Mouse (Mus musculus) gonadal fat pad, adult 2 months (tissue): ENCODE measurements around the gene Gm47955. TPM values are rescaled to one million over a fixed set of nuclear protein-coding genes. Genes with fewer than 3 reads are reported as not detected.
"Not testable (repeated sequence)": the region's sequence is repeated elsewhere in the genome, so short reads cannot be mapped to it uniquely, and the experiment has no call there.

Source experiments
- DNase-seq: peaks from one replicate; pipeline ENCODE4 v3.0.0-alpha.2; 2012; ENCODE audit warnings: low read depth
- polyA plus RNA-seq: library from polyadenylated mRNA; depleted of rRNA; stranded (reverse); fragments of >200 nt; gene quantifications from 2 replicates; pipeline ENCODE4 v1.2.3, GENCODE M21; 2012; rRNA removed

Gm47955 gene
- polyA plus RNA-seq, 1 experiment: not detected

DNA sequence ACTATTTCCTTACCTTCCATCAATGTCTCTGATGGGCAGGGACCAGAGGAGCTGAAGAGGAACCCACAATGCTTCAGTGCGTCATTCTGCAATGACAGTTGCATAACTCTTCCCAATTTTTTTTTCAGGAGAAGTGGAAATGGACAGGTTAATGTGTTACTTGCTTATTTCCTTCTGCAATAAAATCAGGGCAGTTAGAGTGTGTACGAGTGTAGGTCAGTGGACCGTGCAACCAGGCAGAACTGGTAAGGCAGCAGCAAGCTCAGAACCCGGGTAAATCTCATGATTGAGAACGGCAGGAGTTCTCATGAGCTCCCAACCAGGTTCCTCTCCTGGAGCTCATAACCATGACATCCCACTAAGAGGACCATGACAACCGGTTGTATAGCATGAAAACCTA lies 32.0 kb downstream of the Gm47955 start:
- no peak for DNase-seq

DNA sequence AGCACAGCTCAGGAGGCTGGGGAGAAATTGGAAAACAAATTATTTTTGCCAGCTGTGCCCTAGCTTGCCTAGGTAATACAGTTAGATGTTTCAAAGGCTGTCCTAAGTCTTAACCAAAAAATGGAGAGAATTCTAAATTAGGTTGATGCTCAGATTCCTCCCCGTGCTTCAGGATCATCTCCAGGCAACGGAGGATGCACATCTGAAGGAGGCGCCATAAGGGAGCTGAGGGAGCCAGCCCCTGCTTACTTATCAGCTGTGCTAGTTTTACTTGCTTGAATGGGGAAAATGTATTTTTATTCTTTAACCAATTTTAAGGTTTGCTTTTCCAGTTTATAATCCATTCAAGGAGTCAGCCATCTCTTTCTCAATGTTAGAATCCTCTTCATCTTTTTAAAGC lies 33.9 kb downstream of the Gm47955 start:
- no peak for DNase-seq

DNA sequence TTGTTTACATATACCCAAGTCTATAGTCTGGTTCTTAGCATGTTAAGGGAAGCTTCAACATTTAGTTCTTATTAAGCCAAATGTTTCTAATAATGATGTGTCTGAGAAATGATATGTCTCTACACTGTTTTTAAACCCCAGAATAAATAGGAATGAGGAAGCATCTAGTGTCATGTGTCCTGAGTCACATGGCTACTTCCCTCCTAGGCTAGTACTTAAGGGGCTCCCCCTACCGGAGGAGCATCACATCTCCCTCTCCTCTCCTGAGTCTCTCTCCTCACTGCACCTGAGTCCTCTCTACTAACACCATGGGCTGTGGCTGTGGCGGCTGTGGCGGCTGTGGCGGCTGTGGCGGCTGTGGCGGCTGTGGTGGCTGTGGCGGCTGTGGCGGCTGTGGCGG lies 40.2 kb downstream of the Gm47955 start, which contains the start of gene Gm47959:
Gm47959 (plus strand) TSS at position 243 of the 400 bp plus-strand sequence.
- not testable (repeated sequence) for DNase-seq

DNA sequence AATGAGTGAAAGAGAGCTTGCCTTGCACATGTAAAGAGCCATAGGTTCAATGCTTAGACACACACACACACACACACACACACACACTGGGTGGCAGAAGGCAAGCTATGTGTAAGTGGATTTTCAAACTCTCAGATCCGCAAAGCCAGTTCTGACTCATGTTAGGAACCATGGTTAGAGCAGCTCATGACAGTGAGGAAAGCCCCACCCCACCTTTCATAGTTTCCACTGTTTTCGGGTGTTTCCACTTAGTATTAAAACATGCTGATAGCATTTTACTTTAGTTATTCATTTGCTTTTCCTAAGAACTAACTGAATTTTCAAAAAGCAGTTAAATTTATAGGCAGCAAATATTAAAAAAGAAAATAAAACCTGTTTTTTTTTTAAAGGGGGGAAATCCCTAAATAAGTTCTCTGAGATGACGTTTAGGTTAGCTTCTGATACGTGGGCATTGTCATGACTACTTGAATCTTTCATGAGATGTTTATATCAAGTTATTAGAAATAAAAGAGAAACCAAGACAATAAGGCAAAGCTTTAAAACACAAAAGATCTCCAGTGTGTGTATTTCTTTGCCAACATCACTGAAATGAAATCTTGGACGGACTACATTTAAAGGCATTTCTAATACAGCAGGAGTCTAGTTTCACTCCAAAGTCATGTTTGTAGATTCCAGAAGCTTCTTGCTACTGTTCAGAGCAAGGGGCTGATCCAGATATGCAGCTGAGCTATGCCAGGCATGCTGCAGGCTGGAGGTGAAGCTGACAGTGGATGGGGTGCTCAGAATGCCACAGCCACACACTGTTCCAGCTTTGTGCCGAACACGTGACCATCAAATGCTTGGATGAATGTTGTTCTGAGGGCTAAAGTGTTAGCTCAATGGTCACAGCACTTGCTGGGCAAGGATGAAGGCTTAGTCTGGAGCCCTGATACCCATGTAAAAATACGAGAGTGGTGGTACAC lies 46.4 kb downstream of the Gm47955 start:
- no peak for DNase-seq

DNA sequence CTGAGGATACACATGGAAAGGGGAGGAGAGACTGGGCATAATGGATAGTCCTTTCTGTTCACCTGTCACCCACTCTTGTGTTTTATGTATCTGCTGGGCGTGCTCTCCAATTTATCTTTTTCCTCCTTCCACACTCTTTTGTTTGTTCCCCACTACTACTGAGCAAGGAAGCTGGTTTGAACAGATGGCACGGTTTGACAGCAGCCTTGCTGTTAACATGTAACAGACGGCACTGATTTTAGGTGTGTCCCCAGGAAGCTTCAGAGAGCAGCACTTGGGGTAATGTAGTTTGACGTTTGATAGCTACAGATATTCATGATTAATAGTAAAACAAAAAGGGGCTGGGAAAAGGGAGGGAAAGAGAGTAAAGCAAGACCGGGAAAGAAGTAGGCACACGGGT lies 47.4 kb downstream of the Gm47955 start:
- no peak for DNase-seq

Other genes with a start within 250 kb of the Gm47955 start
- gene Mff, start 235.4 kb upstream of the Gm47955 start, polyA plus RNA-seq: 58.4 and 61.4 TPM in 2 replicates
- gene Tm4sf20, start 191.8 kb upstream of the Gm47955 start, polyA plus RNA-seq: not detected in 2 replicates
- not detected in 2 replicates for gene Gm47791, start 189.0 kb upstream of the Gm47955 start, polyA plus RNA-seq
- gene Agfg1, start 120.8 kb upstream of the Gm47955 start, polyA plus RNA-seq: 31.3 and 36.8 TPM in 2 replicates
- 0.19 and 0.49 TPM in 2 replicates for gene A030005L19Rik, start 47.0 kb upstream of the Gm47955 start, polyA plus RNA-seq
- not detected in 2 replicates for gene A030014E15Rik, start 35.4 kb upstream of the Gm47955 start, polyA plus RNA-seq
- not detected in 2 replicates for gene Gm6217, start 28.9 kb upstream of the Gm47955 start, polyA plus RNA-seq
- gene A030003K21Rik, start 16.9 kb upstream of the Gm47955 start, polyA plus RNA-seq: not detected in 2 replicates
- gene Gm7544, start 4.3 kb upstream of the Gm47955 start, polyA plus RNA-seq: not detected in 2 replicates
- gene Gm47959, start 40.3 kb downstream of the Gm47955 start, polyA plus RNA-seq: not detected in 2 replicates
- 3.0 and 3.5 TPM in 2 replicates for gene Slc19a3, start 78.2 kb downstream of the Gm47955 start, polyA plus RNA-seq
- gene Krtap28-10, start 82.2 kb downstream of the Gm47955 start, polyA plus RNA-seq: not detected in 2 replicates
- not detected in 2 replicates for gene Gm47969, start 84.6 kb downstream of the Gm47955 start, polyA plus RNA-seq
- not detected in 2 replicates for gene A030005K14Rik, start 99.1 kb downstream of the Gm47955 start, polyA plus RNA-seq
- gene Krtap28-13, start 100.6 kb downstream of the Gm47955 start, polyA plus RNA-seq: not detected in 2 replicates
- not detected in 2 replicates for gene Ccl20, start 156.5 kb downstream of the Gm47955 start, polyA plus RNA-seq
- gene Daw1, start 199.5 kb downstream of the Gm47955 start, polyA plus RNA-seq: 0.65 and 0.74 TPM in 2 replicates